Mouse (Mus musculus): ENCODE results near the gene Add3.
A peak's percentile ranks its signal among the peaks of the same experiment; 100 is the strongest.

The Add3 gene

DNA sequence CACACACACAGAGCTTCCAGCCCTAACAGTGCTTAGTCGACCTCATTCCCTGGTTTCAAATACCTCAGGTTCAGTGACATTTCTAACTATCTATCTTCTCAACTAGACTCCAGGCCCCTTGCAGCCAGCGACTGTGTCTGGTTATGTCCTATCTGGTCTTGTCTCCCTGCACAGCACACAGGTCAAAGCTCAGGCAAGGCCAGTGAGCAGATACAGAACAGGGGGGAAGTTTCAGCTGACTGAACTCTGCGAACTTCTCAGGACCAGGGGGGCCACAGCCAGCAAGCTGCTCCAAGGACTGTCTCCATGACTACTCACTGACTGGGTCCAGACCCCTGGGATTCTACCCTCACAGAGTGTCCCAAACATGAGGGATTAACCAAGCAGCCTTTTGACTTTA lies 135.0 kb downstream of the Add3 start:
- DNase-seq, result no peak

DNA sequence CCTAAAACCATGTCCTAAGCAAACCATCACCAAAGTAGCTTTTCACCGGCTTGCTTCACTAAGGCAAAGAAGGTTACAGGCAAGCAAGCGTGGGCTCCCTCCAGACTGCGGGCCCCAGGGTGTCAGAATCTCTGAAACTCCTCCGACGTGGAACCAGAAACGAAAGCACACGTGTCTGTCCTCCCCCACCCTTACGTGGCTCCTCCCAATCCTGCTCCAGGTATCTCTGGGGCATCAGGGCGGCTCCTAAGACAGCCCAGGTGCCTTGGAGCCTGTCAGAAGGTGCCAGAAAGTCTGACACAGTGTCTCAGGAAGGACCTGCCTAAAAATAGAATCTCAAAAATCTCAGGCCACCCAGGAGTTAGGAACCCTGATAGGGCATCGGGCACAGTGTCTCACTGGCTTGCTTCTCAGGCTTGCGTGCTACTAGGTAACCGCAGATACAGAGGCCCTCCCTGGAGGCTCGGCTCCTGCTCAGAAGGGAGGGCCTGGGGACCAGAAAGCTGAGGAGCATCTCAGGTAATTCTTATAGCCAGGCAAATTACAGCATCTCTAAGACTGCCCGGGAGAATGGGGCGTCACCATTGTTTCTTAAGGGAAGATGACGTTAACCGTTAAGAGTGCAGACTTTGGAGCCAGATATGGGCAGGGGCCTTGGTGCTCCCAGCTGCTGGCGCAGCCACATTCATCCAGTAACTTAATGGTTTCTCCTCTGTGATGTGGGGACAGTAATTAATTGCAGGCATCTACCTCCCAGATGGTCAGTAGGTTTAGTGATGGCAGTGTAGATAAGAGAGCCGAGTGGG lies 136.9 kb downstream of the Add3 start:
- no peak for DNase-seq

DNA sequence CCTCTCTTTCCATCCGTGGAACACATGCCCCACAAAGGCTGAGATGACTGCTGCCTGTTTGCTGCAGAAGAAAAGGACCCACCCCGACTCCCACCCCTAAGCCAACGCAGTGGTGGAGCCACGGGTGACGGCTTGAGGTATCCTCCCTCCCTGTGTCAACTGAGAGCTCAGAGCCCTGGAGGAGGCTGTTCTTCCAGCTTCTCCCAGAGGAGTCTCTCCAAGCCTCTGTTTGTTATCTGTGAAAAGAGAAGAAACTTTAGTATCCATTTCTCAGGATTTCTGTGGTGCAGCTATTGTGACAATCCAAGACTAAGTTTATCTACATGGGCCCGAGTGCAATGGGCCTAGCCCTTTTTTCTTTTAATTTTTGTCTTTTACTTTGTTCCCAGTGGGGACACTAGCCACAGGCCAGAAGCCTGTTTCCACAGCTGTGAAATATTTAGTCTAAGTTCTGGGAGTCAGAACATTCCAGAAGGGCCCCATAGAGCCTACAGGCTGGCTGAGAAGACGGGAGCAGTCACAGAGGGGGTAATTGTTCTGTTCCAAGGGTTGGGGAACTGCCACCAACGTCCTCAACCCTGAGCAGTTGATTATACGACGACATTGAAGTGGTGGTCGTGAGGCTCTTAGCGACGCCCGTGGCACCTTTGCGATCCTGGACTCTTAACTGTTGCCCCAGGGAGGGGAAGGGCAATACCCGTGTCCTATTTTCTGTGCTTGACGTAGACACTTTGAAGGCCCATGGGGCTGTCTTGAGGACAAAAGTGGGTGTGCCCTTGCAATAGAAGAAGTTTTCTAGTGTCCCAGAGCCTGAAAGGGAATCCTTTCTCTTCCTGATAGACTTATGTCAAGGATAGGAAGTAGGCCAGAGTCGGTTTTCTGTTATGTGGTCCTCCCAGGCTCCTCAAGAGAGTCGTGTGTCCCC lies 138.5 kb downstream of the Add3 start:
- no peak for DNase-seq

DNA sequence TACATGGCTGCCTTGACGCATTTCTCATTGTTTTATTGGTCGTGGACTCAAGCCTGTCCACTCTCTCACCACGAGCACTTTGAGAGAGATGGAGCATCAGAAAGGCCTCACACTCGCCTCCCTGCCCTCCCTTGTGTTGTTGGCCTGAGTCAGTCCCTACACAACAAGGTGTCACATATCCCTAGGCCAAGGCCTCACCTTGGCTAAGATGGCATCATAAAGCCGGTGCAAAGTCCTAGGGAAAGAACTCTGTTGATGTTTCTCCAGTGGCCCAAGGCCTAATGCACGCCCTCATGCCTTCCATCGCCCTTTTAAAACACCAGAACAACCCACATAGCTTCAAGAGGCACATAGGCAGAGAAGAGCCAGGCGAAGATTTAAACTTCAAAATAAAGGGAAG lies 140.0 kb downstream of the Add3 start:
- no peak for DNase-seq

DNA sequence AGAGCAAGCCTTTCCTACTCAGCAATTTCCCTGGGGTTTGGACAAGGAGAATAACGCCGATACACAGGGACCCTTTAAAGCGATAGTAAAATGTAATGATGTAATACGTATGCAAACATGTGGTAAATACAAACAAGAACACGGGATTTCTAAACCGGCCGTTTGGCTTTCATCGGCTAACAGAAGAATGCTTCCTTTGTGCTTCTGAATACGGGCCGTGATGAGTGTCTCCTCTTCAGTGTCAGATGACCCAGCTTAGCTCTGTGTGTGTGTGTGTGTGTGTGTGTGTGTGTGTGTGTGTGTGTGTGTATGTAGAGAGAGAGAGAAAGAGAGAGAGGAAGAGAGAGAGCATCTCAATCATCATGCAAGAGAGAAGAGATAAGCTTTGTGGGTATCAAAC lies 142.3 kb downstream of the Add3 start:
- DNase-seq, result peak; percentile 92

DNA sequence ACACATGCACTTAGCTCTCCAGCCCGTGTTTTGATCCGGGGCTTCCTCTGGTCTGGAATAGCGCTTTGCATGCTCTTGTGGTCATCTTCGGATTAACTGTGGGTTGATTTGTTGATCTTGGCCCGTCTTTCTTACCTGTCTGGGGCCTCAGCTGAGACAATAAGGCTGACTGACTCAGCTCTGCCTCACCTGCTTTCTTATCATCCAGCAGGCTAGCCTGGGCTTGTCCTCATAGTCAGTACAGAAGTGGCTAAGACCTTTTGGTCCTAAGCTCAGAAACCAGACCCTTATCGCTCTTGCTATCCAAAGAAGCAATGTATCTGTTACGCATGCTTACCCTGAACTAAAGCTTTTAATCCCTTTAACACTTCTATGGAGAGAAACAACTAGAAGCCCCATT lies 143.5 kb downstream of the Add3 start:
- no peak for DNase-seq

DNA sequence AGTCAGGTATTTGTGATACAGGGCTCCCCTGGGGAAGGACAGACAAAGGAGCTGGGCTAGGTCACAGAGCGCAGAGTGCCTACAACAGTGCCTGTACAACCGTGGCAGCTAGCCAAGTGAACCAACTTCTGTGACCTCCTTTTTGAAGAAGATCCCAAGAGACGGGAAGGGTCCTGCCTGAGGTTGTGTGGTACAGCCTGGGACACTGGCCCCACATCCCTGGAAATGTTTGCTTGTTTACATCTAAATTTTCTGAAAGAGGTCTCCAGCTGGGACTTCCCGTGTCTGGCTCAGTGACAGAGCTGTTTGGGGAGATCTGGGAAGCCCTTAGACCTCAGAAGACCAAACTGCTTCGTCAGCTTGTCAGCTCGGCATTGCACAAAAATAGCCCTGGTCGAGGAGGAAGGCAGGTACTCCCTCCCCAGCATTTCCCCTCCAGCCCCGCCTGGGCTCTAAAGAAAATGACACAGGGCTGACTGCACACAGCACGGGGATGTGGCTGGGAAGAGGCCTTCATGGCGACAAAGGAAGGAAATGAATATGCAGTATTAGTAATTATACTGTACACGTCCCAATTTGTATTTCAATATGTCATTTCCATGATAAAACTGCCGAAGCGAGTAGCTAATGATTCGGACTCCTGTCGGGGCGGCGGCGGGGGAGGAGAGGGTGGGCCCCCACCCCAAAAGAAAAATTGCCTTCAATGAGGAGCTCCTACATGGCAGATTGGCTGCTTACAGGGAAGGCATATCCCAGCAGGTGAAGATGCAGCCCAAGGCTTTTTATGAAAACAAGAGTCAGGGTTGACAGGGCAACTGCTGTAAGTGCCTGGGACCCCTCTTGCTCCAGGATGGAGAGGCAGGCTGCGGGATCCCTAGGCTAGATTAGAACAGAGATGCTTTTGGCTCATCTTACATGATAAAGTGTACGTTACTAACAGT lies 144.3 kb downstream of the Add3 start:
- DNase-seq, result peak; percentile 64

DNA sequence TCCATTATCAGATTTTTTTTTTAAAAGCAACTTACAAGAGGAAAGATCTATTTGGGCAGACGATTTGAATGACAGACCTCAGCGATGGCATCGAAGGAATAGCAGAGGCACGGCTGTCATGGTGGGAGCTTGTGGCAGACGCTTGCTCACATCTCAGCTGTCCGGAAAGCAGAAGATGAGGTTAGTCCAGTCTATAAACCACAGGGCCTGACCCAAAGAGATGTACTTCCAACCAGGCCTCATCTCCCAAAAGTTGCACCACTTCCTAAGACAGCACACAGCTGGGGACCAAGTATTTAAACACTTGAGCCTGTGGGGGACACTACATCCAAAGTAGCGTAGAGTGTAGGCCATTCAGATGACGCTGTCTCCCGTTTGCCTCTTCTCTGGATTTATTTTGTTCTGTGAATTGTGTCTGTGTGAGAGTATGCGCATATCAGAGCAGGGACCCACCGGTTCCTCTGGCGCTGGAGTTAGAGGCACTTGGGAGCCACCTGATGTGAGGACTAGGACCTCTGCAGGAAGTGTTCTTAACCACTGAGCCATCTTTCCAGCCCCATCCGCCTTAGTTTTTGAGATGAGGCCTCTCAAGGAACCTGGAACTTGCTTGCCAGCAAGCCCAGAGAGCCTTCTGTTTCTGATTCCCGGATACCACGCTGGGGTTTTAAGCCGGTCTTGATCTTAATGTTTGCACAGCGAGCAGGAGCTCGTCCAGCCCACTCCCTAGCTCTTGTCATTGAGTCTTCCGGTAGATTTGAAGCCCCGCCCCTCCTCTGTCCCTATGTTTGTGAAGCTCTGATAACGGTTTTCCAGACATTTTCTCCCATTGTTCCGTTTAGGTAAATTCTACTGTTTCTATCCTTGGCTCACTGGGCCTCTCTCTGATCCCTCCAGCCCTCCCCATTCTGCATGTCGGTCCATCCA lies 156.3 kb downstream of the Add3 start:
- no peak for DNase-seq

Data from retina, postnatal 1 day (tissue).